Mouse (Mus musculus): ENCODE data around the gene Zfp965.
"Not testable (repeated sequence)": the region's sequence is repeated elsewhere in the genome, so short reads cannot be mapped to it uniquely, and the experiment has no call there.

GRCm38 (mm10) chr2:175469685-175470084 lies at the start of gene Zfp965:
- TF ChIP-seq CTCF (IDR thresholded peaks at IDR 0.05; ENCODE audit: borderline replicate concordance, insufficient read depth, low read length); POLR2A (IDR thresholded peaks at IDR 0.05; ENCODE audit: low read depth, low read length): not testable (repeated sequence)
